Mouse (Mus musculus) kidney, postnatal 0 days (tissue): ENCODE results near the gene Plcb1. TPM values are rescaled to one million over a fixed set of nuclear protein-coding genes. Genes with fewer than 3 reads are reported as not detected.
A peak's percentile ranks its signal among the peaks of the same experiment; 100 is the strongest.

Experiments
- ATAC-seq: fragments of 200-750 bp; cut with Nextera tagmentation; replicated peaks from 2 replicates; pipeline ENCODE4 v1.8.0; 2017; ENCODE audit warnings: low read depth, moderate number of reproducible peaks, moderate TSS enrichment, moderate library complexity; ENCODE audit not compliant: low FRiP score
- DNase-seq: peaks from one replicate; pipeline ENCODE4 v3.0.0-alpha.2; 2016; ENCODE audit warnings: low spot score
- H3K27ac ChIP-seq: fragments of 300-500 bp; sonication (generic); 2 replicates; pipeline ENCODE4 v1.5.1; 2014; ENCODE audit warnings: mild to moderate bottlenecking
- H3K27me3 ChIP-seq: fragments of 300-500 bp; sonication (generic); 2 replicates; pipeline ENCODE4 v1.6.1; 2014; ENCODE audit warnings: low read length, mixed read lengths; ENCODE audit not compliant: insufficient read depth
- H3K36me3 ChIP-seq: fragments of 300-500 bp; sonication (generic); 2 replicates; pipeline ENCODE4 v1.6.1; 2014; ENCODE audit warnings: low read length, mixed read lengths; ENCODE audit not compliant: insufficient read depth
- H3K4me1 ChIP-seq: fragments of 300-500 bp; sonication (generic); replicated peaks from 2 replicates; pipeline ENCODE4 v1.6.1; 2014; ENCODE audit warnings: antibody characterized with exemption, low read length, mixed read lengths; ENCODE audit not compliant: insufficient read depth
- H3K4me2 ChIP-seq: fragments of 300-500 bp; sonication (generic); 2 replicates; pipeline ENCODE4 v1.6.1; 2014; ENCODE audit warnings: mild to moderate bottlenecking, low read length, moderate library complexity, mixed read lengths
- H3K4me3 ChIP-seq: fragments of 300-500 bp; sonication (generic); replicated peaks from 2 replicates; pipeline ENCODE4 v1.5.1; 2014; ENCODE audit warnings: low read depth, low read length
- H3K9ac ChIP-seq: fragments of 300-500 bp; sonication (generic); 2 replicates; pipeline ENCODE4 v1.6.1; 2014; ENCODE audit warnings: low read depth, low read length
- H3K9me3 ChIP-seq: fragments of 300-500 bp; sonication (generic); replicated peaks from 2 replicates; pipeline ENCODE4 v1.6.1; 2016; ENCODE audit warnings: low read length, inconsistent platforms, mixed read lengths
- CTCF ChIP-seq: IDR thresholded peaks from 2 replicates; pipeline ENCODE4 v1.5.1; 2016; ENCODE audit warnings: antibody characterized with exemption, low read depth, mild to moderate bottlenecking, moderate library complexity
- WGBS: fragments of 180-500 bp; shearing (Covaris S2); extraction: QIAGEN DNeasy Blood & Tissue Kit; methylation state at CpG from one replicate; pipeline ENCODE4 v1.1.7; 2014; 5-methylcytosine and 5-hydroxymethylcytosine counted together
- polyA plus RNA-seq: library from polyadenylated mRNA; unstranded; fragments of >200 nt; fragmentation: Nextera tagmentation; extraction: Ambion mirVana; gene quantifications from 2 replicates; pipeline ENCODE4 v1.2.1, GENCODE M21; 2015

Gene Plcb1
- polyA plus RNA-seq, 1 experiment from 2014 or later, result 20.8 TPM

GRCm38 (mm10) chr2:135279026-135279425 is 493.2 kb downstream of the Plcb1 start:
- no peak overlapping the region for H3K27ac ChIP-seq
- H3K9me3 ChIP-seq, result no peaks in the 10 kb centered on the region
- DNase-seq, result no peak
- H3K27me3 ChIP-seq, result no peaks in the 10 kb centered on the region
- no peak for TF ChIP-seq CTCF
- H3K36me3 ChIP-seq, result no peaks in the 10 kb centered on the region
- no peak overlapping the region for H3K9ac ChIP-seq
- WGBS, result 54% methylated on average over 6 of the region's 6 CpGs
- H3K4me2 ChIP-seq, result no peak overlapping the region
- H3K4me3 ChIP-seq, result no peak overlapping the region
- no peak for ATAC-seq
- 0 out of 2 replicates have a peak, but pooled peaks cover 2% of the 10 kb centered on the region for H3K4me1 ChIP-seq

DNA sequence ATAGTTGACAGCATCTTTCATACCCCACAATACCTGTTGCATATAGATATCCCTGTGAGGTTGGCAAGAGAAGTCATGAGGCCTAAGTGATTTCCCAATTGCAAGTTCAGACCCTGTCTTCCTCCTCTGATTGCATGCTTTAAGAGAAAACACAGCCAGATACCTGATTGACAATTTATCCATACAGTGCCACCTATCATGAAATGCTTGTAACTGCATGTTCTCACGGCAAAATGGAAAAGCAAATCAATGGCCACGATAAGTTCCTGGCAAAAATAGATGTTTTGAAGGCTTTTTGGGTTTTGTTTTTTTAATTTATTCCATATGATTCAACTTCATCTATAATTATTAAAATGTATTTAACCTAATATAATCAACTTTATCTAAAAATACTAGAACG is 497.9 kb downstream of the Plcb1 start:
- WGBS, result 72% methylated on average over 3 of the region's 3 CpGs

DNA sequence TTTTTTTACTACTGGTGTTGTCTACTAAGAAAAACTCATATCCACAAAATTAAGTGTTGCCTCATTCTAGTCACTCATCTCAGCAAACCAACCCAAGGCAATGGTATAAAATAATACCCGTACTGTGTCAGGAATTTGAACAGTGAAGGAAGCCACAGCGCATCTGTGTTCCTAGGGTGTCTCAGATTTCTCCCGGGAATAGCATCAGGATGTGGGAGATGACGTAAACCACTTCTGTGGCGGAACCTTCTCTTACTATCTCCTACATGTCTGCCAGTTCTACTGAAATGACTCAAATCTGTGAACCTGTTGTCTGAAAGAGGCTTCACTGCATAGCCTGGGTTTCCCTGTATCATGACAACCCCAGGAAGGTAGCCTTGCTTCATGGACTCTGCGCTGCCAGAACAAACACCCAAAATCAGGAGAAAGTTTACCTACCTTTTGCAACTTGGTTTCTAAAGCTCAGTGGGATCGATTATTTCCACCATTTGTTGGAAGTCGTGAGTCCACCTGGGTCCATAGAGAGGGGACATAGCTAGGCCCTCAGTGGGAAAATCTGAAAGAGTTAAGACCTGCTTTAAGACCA is 510.4 kb downstream of the Plcb1 start:
- WGBS, result 78% methylated on average over 8 of the region's 8 CpGs

More for the DNA sequence above, 497.9 kb downstream of the Plcb1 start:
- H3K27me3 ChIP-seq, result no peaks in the 10 kb centered on the region
- ATAC-seq (no peak), DNase-seq (peak; percentile 35)
- H3K4me3 ChIP-seq, result no peak overlapping the region
- no peaks in the 10 kb centered on the region for H3K4me1 ChIP-seq
- no peak overlapping the region for H3K27ac ChIP-seq
- no peak overlapping the region for H3K9ac ChIP-seq
- no peaks in the 10 kb centered on the region for H3K9me3 ChIP-seq
- no peaks in the 10 kb centered on the region for H3K36me3 ChIP-seq
- H3K4me2 ChIP-seq, result no peak overlapping the region
- peak; percentile 58 for TF ChIP-seq CTCF

DNA sequence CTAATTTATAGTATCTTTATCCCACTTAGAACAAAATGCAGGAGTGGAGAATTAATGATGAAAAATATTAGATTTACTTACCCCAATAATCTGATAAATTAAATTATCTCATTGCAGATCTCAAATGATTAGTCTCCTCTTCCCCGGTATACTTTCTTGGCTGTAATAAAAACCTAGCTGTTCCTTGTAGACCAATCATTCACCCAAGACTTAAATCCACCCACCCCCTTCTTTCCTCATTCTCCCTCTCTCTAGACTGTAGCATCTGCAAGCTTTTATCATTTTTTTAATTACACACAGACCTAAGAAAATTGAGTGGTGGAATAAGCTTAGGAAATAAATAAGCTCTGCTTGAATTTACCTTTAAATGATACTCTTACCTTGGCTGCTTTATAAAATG is 514.6 kb downstream of the Plcb1 start:
- Histone ChIP-seq H3K4me1 (no peaks in the 10 kb centered on the region), H3K9ac (no peak overlapping the region), H3K27ac (no peak overlapping the region), H3K36me3 (no peaks in the 10 kb centered on the region), H3K9me3 (no peaks in the 10 kb centered on the region), H3K27me3 (no peaks in the 10 kb centered on the region), H3K4me3 (no peak overlapping the region), H3K4me2 (no peak overlapping the region)
- DNase-seq (no peak), ATAC-seq (no peak)
- TF ChIP-seq CTCF, result no peak
- WGBS, result 78% methylated on average over 1 of the region's 1 CpGs

More for the DNA sequence above, 510.4 kb downstream of the Plcb1 start:
- DNase-seq (no peak), ATAC-seq (no peak)
- H3K9me3 ChIP-seq, result no peaks in the 10 kb centered on the region
- H3K4me1 ChIP-seq, result no peaks in the 10 kb centered on the region
- no peaks in the 10 kb centered on the region for H3K36me3 ChIP-seq
- no peaks in the 10 kb centered on the region for H3K27me3 ChIP-seq
- TF ChIP-seq CTCF, result no peak
- H3K4me3 ChIP-seq, result no peak overlapping the region
- no peak overlapping the region for H3K9ac ChIP-seq
- H3K4me2 ChIP-seq, result no peak overlapping the region
- H3K27ac ChIP-seq, result no peak overlapping the region

DNA sequence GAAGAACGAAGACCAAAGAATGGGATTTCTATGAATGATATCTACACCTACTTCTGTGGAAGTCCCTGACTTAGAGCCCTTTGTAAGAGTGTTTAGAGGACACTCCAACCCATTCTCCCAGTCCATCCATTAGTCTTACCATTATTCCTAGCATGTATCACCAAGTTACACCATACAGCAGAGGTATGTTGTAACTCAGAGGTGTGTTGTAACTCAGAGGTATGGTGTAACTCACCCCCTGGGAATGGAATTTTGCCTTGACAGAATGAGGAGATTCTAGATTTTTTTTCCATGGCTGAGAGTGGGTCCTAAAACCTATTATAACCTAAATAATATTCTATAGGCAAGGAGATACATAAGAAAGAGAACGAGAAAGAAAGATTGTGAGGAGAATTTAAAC is 516.6 kb downstream of the Plcb1 start:
- H3K27me3 ChIP-seq, result no peaks in the 10 kb centered on the region
- WGBS, result 89% methylated on average over 2 of the region's 2 CpGs
- H3K36me3 ChIP-seq, result no peaks in the 10 kb centered on the region
- no peak overlapping the region for H3K9ac ChIP-seq
- H3K4me3 ChIP-seq, result no peak overlapping the region
- no peak overlapping the region for H3K27ac ChIP-seq
- TF ChIP-seq CTCF, result no peak
- H3K4me2 ChIP-seq, result no peak overlapping the region
- H3K9me3 ChIP-seq, result no peaks in the 10 kb centered on the region
- H3K4me1 ChIP-seq, result no peaks in the 10 kb centered on the region
- no peak for ATAC-seq
- no peak for DNase-seq

GRCm38 (mm10) chr2:135305186-135305585 is 519.3 kb downstream of the Plcb1 start:
- Histone ChIP-seq H3K27me3 (no peaks in the 10 kb centered on the region), H3K4me1 (no peaks in the 10 kb centered on the region), H3K4me3 (no peak overlapping the region), H3K27ac (no peak overlapping the region), H3K4me2 (no peak overlapping the region), H3K9me3 (no peaks in the 10 kb centered on the region), H3K36me3 (no peaks in the 10 kb centered on the region), H3K9ac (no peak overlapping the region)
- DNase-seq (no peak), ATAC-seq (no peak)
- TF ChIP-seq CTCF, result no peak
- WGBS, result 51% methylated on average over 3 of the region's 3 CpGs
